Mouse (Mus musculus): Measurements from ENCODE around the gene Ssbp3. TPM values are rescaled to one million over a fixed set of nuclear protein-coding genes. Genes with fewer than 3 reads are reported as not detected.

Ssbp3 gene
- polyA plus RNA-seq (2015; fragmentation: Nextera tagmentation; extraction: Ambion mirVana) = 175 and 194 TPM in 2 replicates

GRCm38 (mm10) chr4:106910201-106911172 lies at the start of gene Ssbp3:
Gene Ssbp3 (plus strand): TSS chr4:106910701.
- peaks cover 54% of the 10 kb centered on the region for H3K4me1 ChIP-seq
- under 1% methylated on average over 43 of the region's 51 CpGs for WGBS
- no peaks in the 10 kb centered on the region for H3K27me3 ChIP-seq (replicated peaks)
- ATAC-seq (replicated peaks) = peak; percentile 68
- H3K27ac ChIP-seq = peak within 1 kb of the TSS; percentile 99
- peak within 1 kb of the TSS; percentile 94 for H3K9ac ChIP-seq
- peak within 1 kb of the TSS; percentile 94 for H3K4me2 ChIP-seq
- peak within 1 kb of the TSS; percentile 98 for H3K4me3 ChIP-seq
- no peaks in the 10 kb centered on the region for H3K9me3 ChIP-seq
- H3K36me3 ChIP-seq (replicated peaks) = no peaks in the 10 kb centered on the region; the same call in 1 of the 2 replicates

- Histone ChIP-seq H3K27ac (no peak overlapping the region), H3K9me3 (no peaks in the 10 kb centered on the region), H3K27me3 (replicated peaks) (0 out of 2 replicates have a peak, but pooled peaks cover 2% of the 10 kb centered on the region), H3K9ac (no peak overlapping the region), H3K4me1 (peaks cover 21% of the 10 kb centered on the region), H3K4me2 (no peak overlapping the region), H3K36me3 (replicated peaks) (no peaks in the 10 kb centered on the region), H3K4me3 (no peak overlapping the region)
- no peak for ATAC-seq (replicated peaks)
- WGBS = 78% methylated on average over 8 of the region's 8 CpGs
Measured at GRCm38 (mm10) chr4:106861871-106862270, 48.6 kb upstream of the Ssbp3 start.

- WGBS = 72% methylated on average over 7 of the region's 7 CpGs
- Histone ChIP-seq H3K27ac (no peak overlapping the region), H3K27me3 (replicated peaks) (0 out of 2 replicates have a peak, but pooled peaks cover 2% of the 10 kb centered on the region), H3K4me1 (peaks cover 24% of the 10 kb centered on the region), H3K36me3 (replicated peaks) (no peaks in the 10 kb centered on the region), H3K4me3 (no peak overlapping the region), H3K9ac (no peak overlapping the region), H3K9me3 (no peaks in the 10 kb centered on the region), H3K4me2 (no peak overlapping the region)
- ATAC-seq (replicated peaks) = no peak
Measured at GRCm38 (mm10) chr4:106862317-106862716, 48.2 kb upstream of the Ssbp3 start.

- ATAC-seq (replicated peaks) = no peak
- Histone ChIP-seq H3K9me3 (no peaks in the 10 kb centered on the region), H3K4me1 (peaks cover 24% of the 10 kb centered on the region), H3K4me2 (no peak overlapping the region), H3K4me3 (no peak overlapping the region), H3K36me3 (replicated peaks) (no peaks in the 10 kb centered on the region), H3K27ac (no peak overlapping the region), H3K9ac (no peak overlapping the region), H3K27me3 (replicated peaks) (0 out of 2 replicates have a peak, but pooled peaks cover 2% of the 10 kb centered on the region)
- WGBS = 38% methylated on average over 3 of the region's 3 CpGs
Measured at GRCm38 (mm10) chr4:106862767-106863370, 47.6 kb upstream of the Ssbp3 start.

GRCm38 (mm10) chr4:106865415-106866110 lies 44.9 kb upstream of the Ssbp3 start:
- ATAC-seq (replicated peaks) = 0 out of 2 replicates have a peak, but pooled peaks have one; percentile 19
- peak overlapping the region; percentile 67 for H3K27ac ChIP-seq
- peaks cover 24% of the 10 kb centered on the region for H3K4me1 ChIP-seq
- 0 out of 2 replicates have a peak, but pooled peaks cover 2% of the 10 kb centered on the region for H3K27me3 ChIP-seq (replicated peaks)
- no peaks in the 10 kb centered on the region for H3K9me3 ChIP-seq
- no peak overlapping the region for H3K9ac ChIP-seq
- no peak overlapping the region for H3K4me3 ChIP-seq
- H3K4me2 ChIP-seq = no peak overlapping the region; the same call in 1 of the 2 replicates
- 6% methylated on average over 19 of the region's 19 CpGs for WGBS
- H3K36me3 ChIP-seq (replicated peaks) = no peaks in the 10 kb centered on the region

GRCm38 (mm10) chr4:106866381-106866780 lies 44.1 kb upstream of the Ssbp3 start:
- Histone ChIP-seq H3K4me3 (no peak overlapping the region), H3K9me3 (no peaks in the 10 kb centered on the region), H3K27me3 (replicated peaks) (0 out of 2 replicates have a peak, but pooled peaks cover 2% of the 10 kb centered on the region), H3K9ac (no peak overlapping the region), H3K4me2 (no peak overlapping the region), H3K27ac (peak overlapping the region; percentile 19), H3K4me1 (peaks cover 24% of the 10 kb centered on the region), H3K36me3 (replicated peaks) (no peaks in the 10 kb centered on the region)
- no peak for ATAC-seq (replicated peaks)
- 59% methylated on average over 5 of the region's 5 CpGs for WGBS

GRCm38 (mm10) chr4:106866845-106867244 lies 43.7 kb upstream of the Ssbp3 start:
- H3K4me2 ChIP-seq = no peak overlapping the region
- no peaks in the 10 kb centered on the region for H3K36me3 ChIP-seq (replicated peaks)
- peak; percentile 80 for ATAC-seq (replicated peaks)
- H3K9me3 ChIP-seq = no peaks in the 10 kb centered on the region
- H3K4me1 ChIP-seq = peaks cover 24% of the 10 kb centered on the region
- 3% methylated on average over 7 of the region's 7 CpGs for WGBS
- peak overlapping the region; percentile 35 for H3K27ac ChIP-seq
- no peak overlapping the region for H3K9ac ChIP-seq
- 0 out of 2 replicates have a peak, but pooled peaks cover 2% of the 10 kb centered on the region for H3K27me3 ChIP-seq (replicated peaks)
- no peak overlapping the region for H3K4me3 ChIP-seq

GRCm38 (mm10) chr4:106868737-106869438 lies 41.6 kb upstream of the Ssbp3 start:
- Histone ChIP-seq H3K4me3 (no peak overlapping the region), H3K36me3 (replicated peaks) (no peaks in the 10 kb centered on the region), H3K27ac (no peak overlapping the region), H3K9me3 (no peaks in the 10 kb centered on the region), H3K4me2 (no peak overlapping the region), H3K4me1 (peaks cover 21% of the 10 kb centered on the region), H3K9ac (no peak overlapping the region), H3K27me3 (replicated peaks) (no peaks in the 10 kb centered on the region)
- no peak for ATAC-seq (replicated peaks)
- WGBS = 74% methylated on average over 12 of the region's 12 CpGs

- Histone ChIP-seq H3K4me3 (no peak overlapping the region), H3K9ac (no peak overlapping the region), H3K27me3 (replicated peaks) (no peaks in the 10 kb centered on the region), H3K4me1 (peaks cover 21% of the 10 kb centered on the region), H3K4me2 (no peak overlapping the region), H3K9me3 (no peaks in the 10 kb centered on the region), H3K36me3 (replicated peaks) (no peaks in the 10 kb centered on the region), H3K27ac (no peak overlapping the region)
- 83% methylated on average over 3 of the region's 3 CpGs for WGBS
- ATAC-seq (replicated peaks) = no peak
Measured at GRCm38 (mm10) chr4:106869539-106869951, 41.0 kb upstream of the Ssbp3 start.

- Histone ChIP-seq H3K9me3 (no peaks in the 10 kb centered on the region), H3K4me1 (peaks cover 16% of the 10 kb centered on the region), H3K36me3 (replicated peaks) (no peaks in the 10 kb centered on the region), H3K27me3 (replicated peaks) (no peaks in the 10 kb centered on the region), H3K4me3 (no peak overlapping the region), H3K9ac (no peak overlapping the region), H3K27ac (no peak overlapping the region), H3K4me2 (no peak overlapping the region)
- 82% methylated on average over 2 of the region's 2 CpGs for WGBS
- no peak for ATAC-seq (replicated peaks)
Measured at GRCm38 (mm10) chr4:106870556-106870955, 39.9 kb upstream of the Ssbp3 start.

GRCm38 (mm10) chr4:106874501-106874900 lies 36.0 kb upstream of the Ssbp3 start:
- no peak overlapping the region for H3K9ac ChIP-seq
- ATAC-seq (replicated peaks) = no peak
- no peaks in the 10 kb centered on the region for H3K36me3 ChIP-seq (replicated peaks)
- no peaks in the 10 kb centered on the region for H3K9me3 ChIP-seq
- no peak overlapping the region for H3K27ac ChIP-seq
- no peak overlapping the region for H3K4me2 ChIP-seq
- WGBS = 84% methylated on average over 7 of the region's 7 CpGs
- H3K27me3 ChIP-seq (replicated peaks) = no peaks in the 10 kb centered on the region
- no peaks in the 10 kb centered on the region for H3K4me1 ChIP-seq
- no peak overlapping the region for H3K4me3 ChIP-seq

All from midbrain, embryonic 15.5 days (tissue).